Mouse (Mus musculus): ENCODE measurements at regions not wholly inside any gene's neighbourhood (a gene's known extent, or its start where the extent isn't known, plus 50 kb on each side); places are given as distances from the start of the nearest gene placed in this dataset.

DNA sequence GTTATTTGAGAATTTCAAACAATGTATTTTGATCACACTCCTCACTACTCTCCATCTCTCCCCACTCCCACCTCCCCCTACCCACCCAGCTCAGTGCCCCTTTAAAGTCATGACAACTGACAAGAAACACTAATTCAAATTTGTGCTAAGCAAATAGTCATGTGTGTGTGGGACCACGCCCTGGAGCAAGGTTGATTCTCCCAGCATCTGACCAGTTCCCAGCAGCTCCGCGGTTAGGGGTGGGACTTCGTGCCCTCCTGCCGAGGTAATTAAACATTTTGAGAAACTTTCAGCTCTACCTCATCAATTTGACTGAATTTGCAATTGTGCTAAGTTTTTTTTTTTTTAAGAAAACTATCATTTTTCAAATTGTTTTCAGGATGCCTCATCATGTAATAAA, 74.5 kb downstream of the Gpr6 start:
- no peak for DNase-seq (ENCODE audit: extremely low spot score, low spot score)
- Histone ChIP-seq H3K4me1 (peaks cover 8% of the 10 kb centered on the region; the same call in 1 of the 2 replicates), H3K27ac (no peak overlapping the region), H3K4me3 (no peak overlapping the region), H3K9me3 (no peaks in the 10 kb centered on the region), H3K36me3 (replicated peaks) (no peaks in the 10 kb centered on the region), H3K27me3 (ENCODE audit: poor library complexity, severe bottlenecking) (no peaks in the 10 kb centered on the region)
- 71% methylated on average over 5 of the region's 5 CpGs for WGBS
